Mouse (Mus musculus): Measurements from ENCODE around the gene Gpc6. TPM values are rescaled to one million over a fixed set of nuclear protein-coding genes. Genes with fewer than 3 reads are reported as not detected.

Gpc6 gene
- total and polyA plus RNA-seq, 3 experiments: not detected

DNA sequence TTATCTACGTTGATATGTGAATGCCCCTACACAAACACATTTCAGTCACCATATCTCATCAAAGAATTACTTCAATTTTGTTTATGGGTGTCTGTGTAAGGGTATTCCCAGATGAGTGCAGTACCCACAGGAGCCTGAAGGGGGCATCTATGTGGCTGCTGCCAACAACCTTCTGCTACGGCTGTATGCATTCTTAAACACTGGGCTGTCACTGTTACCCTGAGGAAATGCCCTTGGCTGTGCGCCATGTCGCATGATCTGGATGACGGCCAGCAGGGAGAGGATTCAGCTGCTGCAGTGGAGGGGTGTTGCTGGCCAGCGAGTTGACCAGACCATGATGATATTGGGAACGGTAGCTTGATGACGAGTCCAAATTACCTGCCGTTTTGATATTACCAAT, 954.2 kb downstream of the Gpc6 start:
- Histone ChIP-seq H3K4me1 (ENCODE audit: control insufficient read depth in 1 of 2, insufficient read depth in 2 of 2) (no peaks in the 10 kb centered on the region), H3K79me2 (replicated peaks; ENCODE audit: control insufficient read depth, extremely low read depth, insufficient read depth, poor library complexity, severe bottlenecking) (no peaks in the 10 kb centered on the region), H3K4me3 (replicated peaks in 1 of 3; ENCODE audit: low read depth in 2 of 3, low read length in 2 of 3, poor library complexity in 1 of 3) (no peak overlapping the region), H3K27me3 (replicated peaks) (no peaks in the 10 kb centered on the region), H3K9me3 (replicated peaks; ENCODE audit: low read length) (peaks cover 2% of the 10 kb centered on the region), H3K36me3 (replicated peaks in 1 of 2; ENCODE audit: control insufficient read depth in 1 of 2, insufficient read depth in 1 of 2, low read length in 1 of 2) (no peaks in the 10 kb centered on the region), H3K27ac (ENCODE audit: insufficient read depth, low read depth) (no peak overlapping the region), H3K4me2 (ENCODE audit: insufficient read depth, low read depth, poor library complexity, severe bottlenecking) (no peak overlapping the region), H3K9ac (ENCODE audit: insufficient read depth, low read depth) (no peak overlapping the region)
- TF ChIP-seq ZNF384 (IDR thresholded peaks at IDR 0.05; ENCODE audit: low read depth, low read length): no peak
- no peak for TF ChIP-seq MXI1 (IDR thresholded peaks at IDR 0.05; ENCODE audit: low read depth, low read length)
- TF ChIP-seq TBP (conservative IDR thresholded peaks at IDR 0.05; ENCODE audit: low read depth, low read length): no peak
- no peak for TF ChIP-seq HCFC1 (IDR thresholded peaks at IDR 0.05; ENCODE audit: low read depth, low read length)
- dilution Hi-C loops (cut with MboI; ENCODE audit: extremely low pct_ligation_motif_present, extremely low pct_unique_long_range_greater_than_20kb, low sequenced_read_pairs): no loop called here
- in situ Hi-C loops (cut with MboI; ENCODE audit: low pct_ligation_motif_present, low pct_unique_long_range_greater_than_20kb, low sequenced_read_pairs): no loop called here
- no peak for DNase-seq (ENCODE audit: extremely low read depth)

GRCm38 (mm10) chr14:117881112-117881511, 956.0 kb downstream of the Gpc6 start:
- no peaks in the 10 kb centered on the region for H3K36me3 ChIP-seq (replicated peaks in 1 of 2; ENCODE audit: control insufficient read depth in 1 of 2, insufficient read depth in 1 of 2, low read length in 1 of 2)
- in situ Hi-C loops (cut with MboI; ENCODE audit: low pct_ligation_motif_present, low pct_unique_long_range_greater_than_20kb, low sequenced_read_pairs) (loop anchor here (5.0 kb wide), 1 partner anchor 194 kb away; no protein-coding TSS in a partner anchor), dilution Hi-C loops (cut with MboI; ENCODE audit: extremely low pct_ligation_motif_present, extremely low pct_unique_long_range_greater_than_20kb, low sequenced_read_pairs) (no loop called here)
- H3K4me3 ChIP-seq (replicated peaks in 1 of 3; ENCODE audit: low read depth in 2 of 3, low read length in 2 of 3, poor library complexity in 1 of 3): no peak overlapping the region
- DNase-seq (ENCODE audit: extremely low read depth): no peak
- no peaks in the 10 kb centered on the region for H3K79me2 ChIP-seq (replicated peaks; ENCODE audit: control insufficient read depth, extremely low read depth, insufficient read depth, poor library complexity, severe bottlenecking)
- H3K4me2 ChIP-seq (ENCODE audit: insufficient read depth, low read depth, poor library complexity, severe bottlenecking): no peak overlapping the region
- H3K9ac ChIP-seq (ENCODE audit: insufficient read depth, low read depth): no peak overlapping the region
- no peaks in the 10 kb centered on the region for H3K4me1 ChIP-seq (ENCODE audit: control insufficient read depth in 1 of 2, insufficient read depth in 2 of 2)
- H3K27me3 ChIP-seq (replicated peaks): no peaks in the 10 kb centered on the region
- TF ChIP-seq USF2 (conservative IDR thresholded peaks at IDR 0.05; ENCODE audit: low read depth, low read length) (no peak), RCOR1 (conservative IDR thresholded peaks at IDR 0.05; ENCODE audit: low read depth, low read length) (no peak), KAT2A (IDR thresholded peaks at IDR 0.05; ENCODE audit: insufficient replicate concordance, low read length) (no peak), ZMIZ1 (IDR thresholded peaks at IDR 0.05; ENCODE audit: low read depth, low read length) (no peak), NELFE (IDR thresholded peaks at IDR 0.05; ENCODE audit: low read depth, low read length) (no peak)
- no peak overlapping the region for H3K27ac ChIP-seq (ENCODE audit: insufficient read depth, low read depth)
- H3K9me3 ChIP-seq (replicated peaks; ENCODE audit: low read length): peaks cover 2% of the 10 kb centered on the region

GRCm38 (mm10) chr14:117882222-117882621, 957.1 kb downstream of the Gpc6 start:
- peaks cover 2% of the 10 kb centered on the region for H3K9me3 ChIP-seq (replicated peaks; ENCODE audit: low read length)
- dilution Hi-C loops (cut with MboI; ENCODE audit: extremely low pct_ligation_motif_present, extremely low pct_unique_long_range_greater_than_20kb, low sequenced_read_pairs) (no loop called here), in situ Hi-C loops (cut with MboI; ENCODE audit: low pct_ligation_motif_present, low pct_unique_long_range_greater_than_20kb, low sequenced_read_pairs) (loop anchor here (5.0 kb wide), 1 partner anchor 195 kb away; no protein-coding TSS in a partner anchor)
- no peaks in the 10 kb centered on the region for H3K36me3 ChIP-seq (replicated peaks in 1 of 2; ENCODE audit: control insufficient read depth in 1 of 2, insufficient read depth in 1 of 2, low read length in 1 of 2)
- TF ChIP-seq BHLHE40 (IDR thresholded peaks at IDR 0.05; ENCODE audit: low read depth, low read length) (no peak), MAFK (IDR thresholded peaks at IDR 0.05; ENCODE audit: insufficient replicate concordance, low read length) (no peak), CTCF (conservative IDR thresholded peaks at IDR 0.05 in 1 of 2, IDR thresholded peaks at IDR 0.05 in 1 of 2; ENCODE audit: low read depth in 2 of 2, low read length in 2 of 2) (peak; percentile 83 to 87), RCOR1 (conservative IDR thresholded peaks at IDR 0.05; ENCODE audit: low read depth, low read length) (no peak), HCFC1 (IDR thresholded peaks at IDR 0.05; ENCODE audit: low read depth, low read length) (no peak), POLR2A (IDR thresholded peaks at IDR 0.05; ENCODE audit: low read depth, low read length) (no peak), SIN3A (IDR thresholded peaks at IDR 0.05; ENCODE audit: low read length) (no peak), UBTF (IDR thresholded peaks at IDR 0.05; ENCODE audit: low read depth, low read length) (no peak), ZC3H11A (IDR thresholded peaks at IDR 0.05; ENCODE audit: low read depth, low read length) (peak; percentile 39; the same call in 1 of the 2 replicates), RAD21 (IDR thresholded peaks at IDR 0.05; ENCODE audit: low read depth, low read length) (peak; percentile 88), MAX (IDR thresholded peaks at IDR 0.05; ENCODE audit: low read length) (no peak), E2F4 (IDR thresholded peaks at IDR 0.05; ENCODE audit: insufficient replicate concordance, low read depth, low read length) (no peak), MEF2A (IDR thresholded peaks at IDR 0.05; ENCODE audit: borderline replicate concordance, low read depth, low read length) (no peak), SMC3 (IDR thresholded peaks at IDR 0.05; ENCODE audit: low read depth, low read length) (peak; percentile 86), MYC (IDR thresholded peaks at IDR 0.05; ENCODE audit: low read depth, low read length) (no peak), ZMIZ1 (IDR thresholded peaks at IDR 0.05; ENCODE audit: low read depth, low read length) (no peak), ETS1 (conservative IDR thresholded peaks at IDR 0.05; ENCODE audit: low read depth, low read length) (no peak), USF2 (conservative IDR thresholded peaks at IDR 0.05; ENCODE audit: low read depth, low read length) (no peak), NRF1 (IDR thresholded peaks at IDR 0.05; ENCODE audit: low read depth, low read length) (no peak), ZNF384 (IDR thresholded peaks at IDR 0.05; ENCODE audit: low read depth, low read length) (no peak), USF1 (IDR thresholded peaks at IDR 0.05; ENCODE audit: low read depth, low read length) (no peak)
- DNase-seq (ENCODE audit: extremely low read depth): peak; percentile 52
- no peak overlapping the region for H3K9ac ChIP-seq (ENCODE audit: insufficient read depth, low read depth)
- no peak overlapping the region for H3K4me2 ChIP-seq (ENCODE audit: insufficient read depth, low read depth, poor library complexity, severe bottlenecking)
- no peaks in the 10 kb centered on the region for H3K27me3 ChIP-seq (replicated peaks)
- peaks cover 0 to 2% of the 10 kb centered on the region in 2 experiments; a peak in 1 of 4 replicates for H3K4me1 ChIP-seq (ENCODE audit: control insufficient read depth in 1 of 2, insufficient read depth in 2 of 2)
- no peak overlapping the region for H3K4me3 ChIP-seq (replicated peaks in 1 of 3; ENCODE audit: low read depth in 2 of 3, low read length in 2 of 3, poor library complexity in 1 of 3)
- H3K79me2 ChIP-seq (replicated peaks; ENCODE audit: control insufficient read depth, extremely low read depth, insufficient read depth, poor library complexity, severe bottlenecking): no peaks in the 10 kb centered on the region
- H3K27ac ChIP-seq (ENCODE audit: insufficient read depth, low read depth): no peak overlapping the region

Data from CH12.LX (cell line).